Mouse (Mus musculus) embryonic facial prominence, embryonic 11.5 days (tissue): ENCODE data around the gene Sbpl. TPM values are rescaled to one million over a fixed set of nuclear protein-coding genes. Genes with fewer than 3 reads are reported as not detected.

Source experiments
- ATAC-seq: fragments of 200-750 bp; cut with Nextera tagmentation; replicated peaks from 2 replicates; pipeline ENCODE4 v1.8.0; 2017; ENCODE audit warnings: low read depth; ENCODE audit not compliant: insufficient number of reproducible peaks, low FRiP score, low TSS enrichment
- DNase-seq: peaks from one replicate; pipeline ENCODE4 v3.0.0-alpha.2; 2015; ENCODE audit warnings: low spot score
- H3K27ac ChIP-seq: fragments of 300-500 bp; sonication (generic); replicated peaks from 2 replicates; pipeline ENCODE4 v1.5.1; 2014; ENCODE audit warnings: mild to moderate bottlenecking, low read depth, low read length, control low read depth
- H3K27me3 ChIP-seq: fragments of 300-500 bp; sonication (generic); 2 replicates; pipeline ENCODE4 v1.6.1; 2014; ENCODE audit warnings: mild to moderate bottlenecking, low read length, moderate library complexity, mixed read lengths; ENCODE audit not compliant: control insufficient read depth, insufficient read depth
- H3K36me3 ChIP-seq: fragments of 300-500 bp; sonication (generic); replicated peaks from 2 replicates; pipeline ENCODE4 v1.6.1; 2014; ENCODE audit warnings: low read depth, mild to moderate bottlenecking, low read length, moderate library complexity, mixed read lengths; ENCODE audit not compliant: control insufficient read depth, insufficient read depth
- H3K4me1 ChIP-seq: fragments of 300-500 bp; sonication (generic); 2 replicates; pipeline ENCODE4 v1.6.1; 2014; ENCODE audit warnings: low read length, mixed read lengths; ENCODE audit not compliant: control insufficient read depth, insufficient read depth
- H3K4me2 ChIP-seq: fragments of 300-500 bp; sonication (generic); 2 replicates; pipeline ENCODE4 v1.6.1; 2014; ENCODE audit warnings: low read depth, mild to moderate bottlenecking, control low read depth, low read length, moderate library complexity
- H3K4me3 ChIP-seq: fragments of 300-500 bp; sonication (generic); 2 replicates; pipeline ENCODE4 v1.5.1; 2014; ENCODE audit warnings: low read depth, low read length, control low read depth
- H3K9ac ChIP-seq: fragments of 300-500 bp; sonication (generic); replicated peaks from 2 replicates; pipeline ENCODE4 v1.6.1; 2014; ENCODE audit warnings: mild to moderate bottlenecking, control low read depth, low read length
- H3K9me3 ChIP-seq: fragments of 300-500 bp; sonication (generic); replicated peaks from 2 replicates; pipeline ENCODE4 v1.6.1; 2016; ENCODE audit warnings: mild to moderate bottlenecking, low read length, inconsistent platforms, mixed read lengths; ENCODE audit not compliant: control insufficient read depth
- WGBS: fragments of 180-500 bp; shearing (Covaris S2); extraction: QIAGEN DNeasy Blood & Tissue Kit; methylation state at CpG from one replicate; pipeline ENCODE4 v1.1.7; 2014; 5-methylcytosine and 5-hydroxymethylcytosine counted together
- polyA plus RNA-seq: library from polyadenylated mRNA; unstranded; fragments of >200 nt; fragmentation: Nextera tagmentation; extraction: Ambion mirVana; gene quantifications from 2 replicates; pipeline ENCODE4 v1.2.1, GENCODE M21; 2014

The Sbpl gene
- polyA plus RNA-seq: not detected in 2 replicates

GRCm38 (mm10) chr17:23955174-23955573 is at the start of gene Sbpl:
Sbpl (minus strand) TSS chr17:23955274.
- no peak within 1 kb of the TSS for H3K27ac ChIP-seq
- H3K4me3 ChIP-seq: no peak within 1 kb of the TSS
- no peaks in the 10 kb centered on the region for H3K36me3 ChIP-seq
- H3K9me3 ChIP-seq: no peaks in the 10 kb centered on the region
- H3K4me1 ChIP-seq: no peaks in the 10 kb centered on the region
- no peak for ATAC-seq
- no peak within 1 kb of the TSS for H3K9ac ChIP-seq
- no peaks in the 10 kb centered on the region for H3K27me3 ChIP-seq
- DNase-seq: no peak
- WGBS: 77% methylated on average over 5 of the region's 5 CpGs
- no peak within 1 kb of the TSS for H3K4me2 ChIP-seq

GRCm38 (mm10) chr17:24004071-24004665 is 49.1 kb upstream of the Sbpl start:
- 92% methylated on average over 14 of the region's 14 CpGs for WGBS
- no peak for ATAC-seq
- no peaks in the 10 kb centered on the region for H3K27me3 ChIP-seq
- no peaks in the 10 kb centered on the region for H3K9me3 ChIP-seq
- no peak overlapping the region for H3K4me2 ChIP-seq
- no peak overlapping the region for H3K9ac ChIP-seq
- no peak overlapping the region for H3K4me3 ChIP-seq
- no peak for DNase-seq
- H3K27ac ChIP-seq: no peak overlapping the region
- no peaks in the 10 kb centered on the region for H3K4me1 ChIP-seq
- H3K36me3 ChIP-seq: no peaks in the 10 kb centered on the region

- no peaks in the 10 kb centered on the region for H3K9me3 ChIP-seq
- ATAC-seq (no peak), DNase-seq (no peak)
- H3K4me3 ChIP-seq: no peak overlapping the region
- H3K4me2 ChIP-seq: no peak overlapping the region
- H3K9ac ChIP-seq: no peak overlapping the region
- H3K27ac ChIP-seq: no peak overlapping the region
- H3K4me1 ChIP-seq: no peaks in the 10 kb centered on the region
- H3K36me3 ChIP-seq: no peaks in the 10 kb centered on the region
- H3K27me3 ChIP-seq: no peaks in the 10 kb centered on the region
- WGBS: 73% methylated on average over 5 of the region's 5 CpGs
These were observed 45.3 kb upstream of the Sbpl start for GRCm38 (mm10) chr17:24000404-24000803.

GRCm38 (mm10) chr17:23998383-23998782 is 43.3 kb upstream of the Sbpl start:
- H3K27ac ChIP-seq: no peak overlapping the region
- no peak for DNase-seq
- H3K9ac ChIP-seq: no peak overlapping the region
- H3K4me1 ChIP-seq: no peaks in the 10 kb centered on the region
- no peaks in the 10 kb centered on the region for H3K27me3 ChIP-seq
- 72% methylated on average over 6 of the region's 6 CpGs for WGBS
- ATAC-seq: no peak
- H3K4me3 ChIP-seq: no peak overlapping the region
- no peak overlapping the region for H3K4me2 ChIP-seq
- no peaks in the 10 kb centered on the region for H3K9me3 ChIP-seq
- H3K36me3 ChIP-seq: no peaks in the 10 kb centered on the region

- no peaks in the 10 kb centered on the region for H3K36me3 ChIP-seq
- H3K9me3 ChIP-seq: no peaks in the 10 kb centered on the region
- ATAC-seq: 0 out of 2 replicates have a peak, but pooled peaks have one; percentile 26
- no peaks in the 10 kb centered on the region for H3K4me1 ChIP-seq
- WGBS: 57% methylated on average over 2 of the region's 2 CpGs
- no peak within 1 kb of the TSS for H3K4me2 ChIP-seq
- H3K4me3 ChIP-seq: no peak within 1 kb of the TSS
- no peaks in the 10 kb centered on the region for H3K27me3 ChIP-seq
- peak; percentile 45 for DNase-seq
- H3K27ac ChIP-seq: no peak within 1 kb of the TSS
- H3K9ac ChIP-seq: no peak within 1 kb of the TSS
These were observed 42.8 kb upstream of the Sbpl start, which contains the start of gene Prss22 for GRCm38 (mm10) chr17:23997901-23998300. Prss22 (minus strand) TSS chr17:23998100.

- no peak for ATAC-seq
- H3K27ac ChIP-seq: no peak overlapping the region
- H3K4me3 ChIP-seq: no peak overlapping the region
- H3K36me3 ChIP-seq: no peaks in the 10 kb centered on the region
- no peaks in the 10 kb centered on the region for H3K9me3 ChIP-seq
- H3K4me2 ChIP-seq: no peak overlapping the region
- no peaks in the 10 kb centered on the region for H3K27me3 ChIP-seq
- H3K4me1 ChIP-seq: no peaks in the 10 kb centered on the region
- DNase-seq: no peak
- 37% methylated on average over 1 of the region's 1 CpGs for WGBS
- H3K9ac ChIP-seq: no peak overlapping the region
These were observed 40.3 kb upstream of the Sbpl start for GRCm38 (mm10) chr17:23995421-23995820.

- H3K27ac ChIP-seq: no peak overlapping the region
- H3K9ac ChIP-seq: no peak overlapping the region
- no peaks in the 10 kb centered on the region for H3K9me3 ChIP-seq
- H3K4me3 ChIP-seq: no peak overlapping the region
- no peaks in the 10 kb centered on the region for H3K4me1 ChIP-seq
- DNase-seq (no peak), ATAC-seq (no peak)
- H3K27me3 ChIP-seq: no peaks in the 10 kb centered on the region
- H3K36me3 ChIP-seq: no peaks in the 10 kb centered on the region
- H3K4me2 ChIP-seq: no peak overlapping the region
- WGBS: 65% methylated on average over 7 of the region's 7 CpGs
These were observed 39.6 kb upstream of the Sbpl start for GRCm38 (mm10) chr17:23994667-23995066.

- ATAC-seq: peak; percentile 51
- peak overlapping the region; percentile 49 for H3K4me2 ChIP-seq
- H3K9me3 ChIP-seq: no peaks in the 10 kb centered on the region
- no peaks in the 10 kb centered on the region for H3K36me3 ChIP-seq
- DNase-seq: peak; percentile 92
- peak overlapping the region; percentile 19; the same call in 1 of the 2 replicates for H3K4me3 ChIP-seq
- no peak overlapping the region for H3K27ac ChIP-seq
- WGBS: 12% methylated on average over 31 of the region's 31 CpGs
- no peaks in the 10 kb centered on the region for H3K27me3 ChIP-seq
- peak overlapping the region; percentile 64 for H3K9ac ChIP-seq
- no peaks in the 10 kb centered on the region for H3K4me1 ChIP-seq
These were observed 38.7 kb upstream of the Sbpl start for GRCm38 (mm10) chr17:23993559-23994428.
